Mouse (Mus musculus): ENCODE results near the gene Alox8. TPM values are rescaled to one million over a fixed set of nuclear protein-coding genes. Genes with fewer than 3 reads are reported as not detected.
A peak's percentile ranks its signal among the peaks of the same experiment; 100 is the strongest.

Alox8 gene
- total and polyA plus RNA-seq, 3 experiments: 0.10 to 0.30 TPM; not detected in 1

- TF ChIP-seq CTCF (conservative IDR thresholded peaks at IDR 0.05 in 1 of 2, IDR thresholded peaks at IDR 0.05 in 1 of 2; ENCODE audit: low read depth in 2 of 2, low read length in 2 of 2) (no peak), CHD2 (IDR thresholded peaks at IDR 0.05; ENCODE audit: low read length) (no peak), MAFK (IDR thresholded peaks at IDR 0.05; ENCODE audit: insufficient replicate concordance, low read length) (no peak)
- dilution Hi-C loops (cut with MboI; ENCODE audit: extremely low pct_ligation_motif_present, extremely low pct_unique_long_range_greater_than_20kb, low sequenced_read_pairs): no loop called here
- Histone ChIP-seq H3K36me3 (replicated peaks in 1 of 2; ENCODE audit: control insufficient read depth in 1 of 2, insufficient read depth in 1 of 2, low read length in 1 of 2) (no peaks in the 10 kb centered on the region), H3K4me3 (replicated peaks in 1 of 3; ENCODE audit: low read depth in 2 of 3, low read length in 2 of 3, poor library complexity in 1 of 3) (no peak overlapping the region), H3K9ac (ENCODE audit: insufficient read depth, low read depth) (no peak overlapping the region), H3K4me1 (ENCODE audit: control insufficient read depth in 1 of 2, insufficient read depth in 2 of 2) (peaks cover 4 to 7% of the 10 kb centered on the region in 2 experiments; a peak in 1 of 4 replicates), H3K4me2 (ENCODE audit: insufficient read depth, low read depth, poor library complexity, severe bottlenecking) (no peak overlapping the region), H3K79me2 (replicated peaks; ENCODE audit: control insufficient read depth, extremely low read depth, insufficient read depth, poor library complexity, severe bottlenecking) (no peaks in the 10 kb centered on the region), H3K9me3 (replicated peaks; ENCODE audit: low read length) (no peaks in the 10 kb centered on the region), H3K27ac (ENCODE audit: insufficient read depth, low read depth) (no peak overlapping the region), H3K27me3 (replicated peaks) (peaks cover 87% of the 10 kb centered on the region)
- in situ Hi-C loops (cut with MboI; ENCODE audit: low pct_ligation_motif_present, low pct_unique_long_range_greater_than_20kb, low sequenced_read_pairs): no loop called here
- DNase-seq (ENCODE audit: extremely low read depth): no peak
Observed at GRCm38 (mm10) chr11:69174722-69175121, 22.9 kb downstream of the Alox8 start.

DNA sequence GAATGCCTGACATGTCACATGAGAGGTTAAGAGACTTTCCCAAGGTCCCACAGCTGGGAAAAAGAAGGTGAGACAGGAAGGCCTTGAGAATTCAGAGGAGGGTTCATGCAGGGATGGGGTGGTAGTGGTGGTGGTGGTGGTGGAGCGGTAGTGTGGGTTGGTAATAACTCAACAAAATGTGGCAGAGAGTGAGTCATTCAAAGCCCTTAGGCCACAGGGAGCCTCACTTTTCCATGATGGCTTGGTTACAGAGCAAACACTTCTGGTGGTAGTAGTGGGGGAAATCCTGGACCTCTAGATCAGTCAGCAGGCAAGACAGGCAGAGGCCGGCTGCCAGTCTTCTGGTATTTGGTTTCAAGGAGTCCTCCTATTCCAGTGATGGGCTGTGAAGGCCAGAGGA, 25.0 kb downstream of the Alox8 start:
- in situ Hi-C loops (cut with MboI; ENCODE audit: low pct_ligation_motif_present, low pct_unique_long_range_greater_than_20kb, low sequenced_read_pairs) (no loop called here), dilution Hi-C loops (cut with MboI; ENCODE audit: extremely low pct_ligation_motif_present, extremely low pct_unique_long_range_greater_than_20kb, low sequenced_read_pairs) (no loop called here)
- Histone ChIP-seq H3K4me1 (ENCODE audit: control insufficient read depth in 1 of 2, insufficient read depth in 2 of 2) (peaks cover 4 to 7% of the 10 kb centered on the region in 2 experiments; a peak in 1 of 4 replicates), H3K27me3 (replicated peaks) (peaks cover 87% of the 10 kb centered on the region), H3K36me3 (replicated peaks in 1 of 2; ENCODE audit: control insufficient read depth in 1 of 2, insufficient read depth in 1 of 2, low read length in 1 of 2) (no peaks in the 10 kb centered on the region), H3K4me2 (ENCODE audit: insufficient read depth, low read depth, poor library complexity, severe bottlenecking) (no peak overlapping the region), H3K4me3 (replicated peaks in 1 of 3; ENCODE audit: low read depth in 2 of 3, low read length in 2 of 3, poor library complexity in 1 of 3) (no peak overlapping the region), H3K9me3 (replicated peaks; ENCODE audit: low read length) (no peaks in the 10 kb centered on the region), H3K79me2 (replicated peaks; ENCODE audit: control insufficient read depth, extremely low read depth, insufficient read depth, poor library complexity, severe bottlenecking) (no peaks in the 10 kb centered on the region), H3K27ac (ENCODE audit: insufficient read depth, low read depth) (no peak overlapping the region), H3K9ac (ENCODE audit: insufficient read depth, low read depth) (no peak overlapping the region)
- peak; percentile 39 for DNase-seq (ENCODE audit: extremely low read depth)
- peak; percentile 48; the same call in 1 of the 2 replicates for TF ChIP-seq EP300 (IDR thresholded peaks at IDR 0.05; ENCODE audit: low read length)
- no peak for TF ChIP-seq MYC (IDR thresholded peaks at IDR 0.05; ENCODE audit: low read depth, low read length)
- TF ChIP-seq PAX5 (IDR thresholded peaks at IDR 0.05; ENCODE audit: low read length): no peak
- TF ChIP-seq TCF12 (IDR thresholded peaks at IDR 0.05; ENCODE audit: low read depth, low read length): no peak
- TF ChIP-seq ZNF384 (IDR thresholded peaks at IDR 0.05; ENCODE audit: low read depth, low read length): no peak
- no peak for TF ChIP-seq SIN3A (IDR thresholded peaks at IDR 0.05; ENCODE audit: low read length)
- TF ChIP-seq ZKSCAN1 (IDR thresholded peaks at IDR 0.05; ENCODE audit: borderline replicate concordance, low read depth, low read length): no peak
- no peak for TF ChIP-seq MAFK (IDR thresholded peaks at IDR 0.05; ENCODE audit: insufficient replicate concordance, low read length)
- no peak for TF ChIP-seq ELF1 (IDR thresholded peaks at IDR 0.05; ENCODE audit: low read depth, low read length)
- no peak for TF ChIP-seq MAX (IDR thresholded peaks at IDR 0.05; ENCODE audit: low read length)
- TF ChIP-seq KAT2A (IDR thresholded peaks at IDR 0.05; ENCODE audit: insufficient replicate concordance, low read length): no peak
- 0 out of 2 replicates have a peak, but pooled peaks have one; percentile 27 for TF ChIP-seq BHLHE40 (IDR thresholded peaks at IDR 0.05; ENCODE audit: low read depth, low read length)
- no peak for TF ChIP-seq USF2 (conservative IDR thresholded peaks at IDR 0.05; ENCODE audit: low read depth, low read length)
- TF ChIP-seq SMC3 (IDR thresholded peaks at IDR 0.05; ENCODE audit: low read depth, low read length): no peak
- TF ChIP-seq IRF4 (IDR thresholded peaks at IDR 0.05; ENCODE audit: low read depth, low read length): peak; percentile 54; the same call in 1 of the 2 replicates
- no peak for TF ChIP-seq RAD21 (IDR thresholded peaks at IDR 0.05; ENCODE audit: low read depth, low read length)
- no peak for TF ChIP-seq HCFC1 (IDR thresholded peaks at IDR 0.05; ENCODE audit: low read depth, low read length)
- TF ChIP-seq ETS1 (conservative IDR thresholded peaks at IDR 0.05; ENCODE audit: low read depth, low read length): 0 out of 2 replicates have a peak, but pooled peaks have one; percentile 18
- no peak for TF ChIP-seq JUND (conservative IDR thresholded peaks at IDR 0.05; ENCODE audit: low read depth, low read length)
- no peak for TF ChIP-seq TBP (conservative IDR thresholded peaks at IDR 0.05; ENCODE audit: low read depth, low read length)
- no peak for TF ChIP-seq ZMIZ1 (IDR thresholded peaks at IDR 0.05; ENCODE audit: low read depth, low read length)
- no peak for TF ChIP-seq POLR2A (IDR thresholded peaks at IDR 0.05; ENCODE audit: low read depth, low read length)
- no peak for TF ChIP-seq NRF1 (IDR thresholded peaks at IDR 0.05; ENCODE audit: low read depth, low read length)
- no peak for TF ChIP-seq MEF2A (IDR thresholded peaks at IDR 0.05; ENCODE audit: borderline replicate concordance, low read depth, low read length)
- TF ChIP-seq E2F4 (IDR thresholded peaks at IDR 0.05; ENCODE audit: insufficient replicate concordance, low read depth, low read length): no peak
- TF ChIP-seq ZC3H11A (IDR thresholded peaks at IDR 0.05; ENCODE audit: low read depth, low read length): no peak

All from CH12.LX (cell line).